Mouse (Mus musculus) hindbrain, embryonic 12.5 days (tissue): ENCODE data around the gene Vps13c. TPM values are rescaled to one million over a fixed set of nuclear protein-coding genes. Genes with fewer than 3 reads are reported as not detected.

Source experiments
- ATAC-seq: fragments of 200-750 bp; cut with Nextera tagmentation; 2 replicates; pipeline ENCODE4 v1.8.0; 2017; ENCODE audit warnings: moderate TSS enrichment; ENCODE audit not compliant: low FRiP score
- H3K27ac ChIP-seq: fragments of 300-500 bp; sonication (generic); 2 replicates; pipeline ENCODE4 v1.5.1; 2016; ENCODE audit warnings: mild to moderate bottlenecking
- H3K27me3 ChIP-seq: fragments of 300-500 bp; sonication (generic); 2 replicates; pipeline ENCODE4 v1.6.1; 2016; ENCODE audit warnings: mild to moderate bottlenecking
- H3K36me3 ChIP-seq: fragments of 300-500 bp; sonication (generic); 2 replicates; pipeline ENCODE4 v1.6.1; 2016; ENCODE audit warnings: mild to moderate bottlenecking
- H3K4me1 ChIP-seq: fragments of 300-500 bp; sonication (generic); 2 replicates; pipeline ENCODE4 v1.6.1; 2016
- H3K4me2 ChIP-seq: fragments of 300-500 bp; sonication (generic); replicated peaks from 2 replicates; pipeline ENCODE4 v1.6.1; 2016; ENCODE audit warnings: mild to moderate bottlenecking
- H3K4me3 ChIP-seq: fragments of 300-500 bp; sonication (generic); 2 replicates; pipeline ENCODE4 v1.5.1; 2016; ENCODE audit warnings: mild to moderate bottlenecking
- H3K9ac ChIP-seq: fragments of 300-500 bp; sonication (generic); 2 replicates; pipeline ENCODE4 v1.6.1; 2016; ENCODE audit warnings: mild to moderate bottlenecking, moderate library complexity
- H3K9me3 ChIP-seq: fragments of 300-500 bp; sonication (generic); replicated peaks from 2 replicates; pipeline ENCODE4 v1.6.1; 2016; ENCODE audit warnings: mild to moderate bottlenecking
- WGBS: fragments of 180-500 bp; shearing (Covaris S2); methylation state at CpG from one replicate; pipeline ENCODE4 v1.1.7; 2016; 5-methylcytosine and 5-hydroxymethylcytosine counted together
- polyA plus RNA-seq: library from polyadenylated mRNA; unstranded; fragments of >200 nt; fragmentation: Nextera tagmentation; extraction: Ambion mirVana; gene quantifications from 2 replicates; pipeline ENCODE4 v1.2.1, GENCODE M21; 2016

The Vps13c gene
- polyA plus RNA-seq, 1 experiment from 2014 or later: 9.1 TPM

DNA sequence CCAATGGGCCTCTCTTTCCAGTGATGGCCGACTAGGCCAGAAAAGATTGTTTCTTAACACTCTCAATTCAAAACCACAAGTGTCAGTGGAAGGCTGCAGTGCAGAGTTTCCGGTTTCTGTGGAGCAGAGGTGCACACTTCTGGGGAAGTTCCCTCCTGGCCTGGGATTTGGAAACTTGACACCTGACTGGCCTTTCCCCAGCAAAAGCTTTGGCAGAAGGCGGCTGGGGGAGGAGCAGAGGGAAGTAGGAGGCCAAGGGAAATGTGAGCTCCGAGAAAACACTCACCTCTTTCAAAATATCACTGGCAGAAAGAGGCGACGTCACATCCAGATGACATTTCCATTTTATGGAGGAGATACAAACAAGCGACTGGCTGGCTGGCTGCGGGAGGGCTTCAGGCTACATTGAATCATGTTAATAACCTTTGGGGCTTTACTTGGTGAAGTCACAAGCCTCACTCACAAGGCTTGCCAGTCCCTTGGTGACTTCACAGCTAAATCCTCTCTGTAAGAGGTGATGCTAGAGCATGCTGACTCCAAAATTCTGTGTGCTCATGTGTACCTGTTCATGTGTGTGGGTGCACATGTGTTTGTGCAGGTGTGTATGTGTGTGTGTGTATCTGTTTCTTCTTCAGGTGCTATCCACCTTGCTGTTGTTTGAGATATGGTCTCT lies 26.4 kb upstream of the Vps13c start:
- H3K9me3 ChIP-seq: no peaks in the 10 kb centered on the region
- 18% methylated on average over 8 of the region's 8 CpGs for WGBS
- no peak overlapping the region; the same call in 1 of the 2 replicates for H3K27ac ChIP-seq
- no peak overlapping the region for H3K4me3 ChIP-seq
- no peaks in the 10 kb centered on the region for H3K36me3 ChIP-seq
- no peak overlapping the region for H3K4me2 ChIP-seq
- H3K27me3 ChIP-seq: no peaks in the 10 kb centered on the region
- ATAC-seq: no peak
- H3K4me1 ChIP-seq: peaks cover 3% of the 10 kb centered on the region; the same call in 1 of the 2 replicates
- H3K9ac ChIP-seq: no peak overlapping the region

GRCm38 (mm10) chr9:67816172-67816928 lies 23.8 kb upstream of the Vps13c start:
- Histone ChIP-seq H3K9me3 (no peaks in the 10 kb centered on the region), H3K36me3 (no peaks in the 10 kb centered on the region), H3K27ac (no peak overlapping the region), H3K4me3 (no peak overlapping the region), H3K4me2 (no peak overlapping the region), H3K27me3 (no peaks in the 10 kb centered on the region), H3K9ac (no peak overlapping the region), H3K4me1 (peaks cover 3% of the 10 kb centered on the region; the same call in 1 of the 2 replicates)
- WGBS: 67% methylated on average over 2 of the region's 2 CpGs
- no peak for ATAC-seq

DNA sequence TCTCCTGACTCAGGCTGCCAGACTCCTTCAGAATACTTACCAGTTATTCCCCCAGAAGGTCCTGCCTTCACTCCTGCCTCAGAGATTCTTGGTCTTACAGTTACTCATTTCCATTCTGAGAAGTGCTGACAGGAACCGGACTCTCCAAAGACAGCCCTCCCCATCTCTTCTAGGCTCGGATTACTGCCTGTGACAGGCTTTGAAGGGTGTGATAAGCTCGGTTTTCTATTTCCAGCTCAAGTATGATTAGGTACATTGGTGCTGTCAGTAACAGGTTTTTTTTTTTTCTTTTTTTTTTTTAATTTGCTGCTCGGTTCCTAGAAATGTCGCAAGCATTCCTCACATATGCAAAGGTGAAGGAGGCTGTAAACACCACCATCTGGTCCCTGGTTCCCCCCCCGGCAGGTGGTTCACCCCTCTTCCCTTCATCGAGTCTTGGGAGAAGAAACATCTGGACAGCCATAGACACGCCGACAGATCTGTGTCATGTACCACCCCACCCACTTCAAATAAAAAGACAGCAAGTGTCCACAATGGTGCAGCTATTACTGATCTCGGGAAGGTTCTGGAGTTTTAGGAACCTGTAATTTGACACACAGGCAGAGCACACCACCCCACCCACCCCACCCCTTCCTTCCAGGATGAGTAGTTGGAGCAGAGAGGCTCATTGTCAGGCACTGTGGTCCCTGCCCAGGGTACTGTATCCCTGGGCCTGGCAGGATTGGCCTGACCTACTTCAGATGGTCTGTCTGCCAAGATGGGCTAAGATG lies 22.1 kb upstream of the Vps13c start:
- Histone ChIP-seq H3K9ac (no peak overlapping the region), H3K27ac (no peak overlapping the region), H3K4me2 (no peak overlapping the region), H3K36me3 (no peaks in the 10 kb centered on the region), H3K4me3 (no peak overlapping the region), H3K9me3 (no peaks in the 10 kb centered on the region), H3K27me3 (no peaks in the 10 kb centered on the region), H3K4me1 (peaks cover 3% of the 10 kb centered on the region; the same call in 1 of the 2 replicates)
- WGBS: 64% methylated on average over 10 of the region's 10 CpGs
- no peak for ATAC-seq

DNA sequence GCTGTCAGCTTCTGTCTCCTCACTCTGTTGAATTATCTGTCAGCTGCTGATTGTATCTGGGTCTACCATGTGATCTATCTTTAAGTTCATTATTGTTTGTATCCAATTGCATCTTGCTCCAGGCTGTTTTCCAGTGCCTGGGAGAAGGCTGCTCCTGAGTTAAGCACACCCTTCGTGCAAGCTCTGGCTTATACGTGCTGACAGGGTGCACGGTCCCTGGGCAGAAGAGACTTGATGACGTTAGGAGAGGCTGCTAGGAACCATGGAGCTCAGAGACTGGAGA lies 21.6 kb upstream of the Vps13c start:
- Histone ChIP-seq H3K4me2 (no peak overlapping the region), H3K9ac (no peak overlapping the region), H3K27me3 (no peaks in the 10 kb centered on the region), H3K4me1 (peaks cover 3% of the 10 kb centered on the region; the same call in 1 of the 2 replicates), H3K36me3 (no peaks in the 10 kb centered on the region), H3K27ac (no peak overlapping the region), H3K9me3 (no peaks in the 10 kb centered on the region), H3K4me3 (no peak overlapping the region)
- WGBS: 88% methylated on average over 4 of the region's 4 CpGs
- ATAC-seq: no peak

DNA sequence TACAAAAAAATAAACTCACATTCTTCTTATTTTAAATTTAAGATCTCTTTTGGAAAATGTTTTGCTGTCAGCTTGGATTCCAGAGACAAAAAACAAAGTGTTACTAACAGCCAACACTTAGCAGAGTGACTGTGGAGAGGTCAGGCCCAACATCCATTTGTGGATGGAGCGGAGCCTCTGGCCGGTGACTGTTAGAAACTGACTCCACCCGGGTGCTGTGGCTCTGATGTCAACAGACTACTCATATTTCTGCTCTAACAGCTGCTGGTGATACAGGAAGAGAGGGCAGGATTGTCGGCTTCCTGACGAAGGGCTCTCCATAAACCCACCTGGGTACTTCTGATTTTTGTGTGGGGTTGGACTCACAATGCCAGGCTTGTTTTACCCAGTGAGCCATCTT lies 17.1 kb upstream of the Vps13c start:
- 73% methylated on average over 5 of the region's 5 CpGs for WGBS
- no peak overlapping the region for H3K4me3 ChIP-seq
- no peak overlapping the region for H3K9ac ChIP-seq
- H3K9me3 ChIP-seq: no peaks in the 10 kb centered on the region
- H3K27ac ChIP-seq: no peak overlapping the region
- no peaks in the 10 kb centered on the region for H3K4me1 ChIP-seq
- H3K4me2 ChIP-seq: no peak overlapping the region
- H3K27me3 ChIP-seq: no peaks in the 10 kb centered on the region
- H3K36me3 ChIP-seq: no peaks in the 10 kb centered on the region
- no peak for ATAC-seq

- H3K36me3 ChIP-seq: no peaks in the 10 kb centered on the region
- 87% methylated on average over 7 of the region's 7 CpGs for WGBS
- no peak overlapping the region for H3K27ac ChIP-seq
- no peak for ATAC-seq
- no peaks in the 10 kb centered on the region for H3K9me3 ChIP-seq
- H3K9ac ChIP-seq: no peak overlapping the region
- H3K4me1 ChIP-seq: peaks cover 3% of the 10 kb centered on the region; the same call in 1 of the 2 replicates
- peaks cover 20% of the 10 kb centered on the region for H3K27me3 ChIP-seq
- H3K4me2 ChIP-seq: no peak overlapping the region
- H3K4me3 ChIP-seq: no peak overlapping the region
Measured at GRCm38 (mm10) chr9:67825527-67825926, 14.7 kb upstream of the Vps13c start.

GRCm38 (mm10) chr9:67828182-67828581 lies 12.0 kb upstream of the Vps13c start:
- no peaks in the 10 kb centered on the region for H3K9me3 ChIP-seq
- H3K27ac ChIP-seq: no peak overlapping the region
- peaks cover 47% of the 10 kb centered on the region for H3K27me3 ChIP-seq
- H3K4me1 ChIP-seq: peaks cover 18% of the 10 kb centered on the region
- H3K36me3 ChIP-seq: no peaks in the 10 kb centered on the region
- no peak overlapping the region for H3K4me2 ChIP-seq
- WGBS: 7% methylated on average over 3 of the region's 3 CpGs
- no peak overlapping the region for H3K9ac ChIP-seq
- ATAC-seq: no peak
- H3K4me3 ChIP-seq: no peak overlapping the region

GRCm38 (mm10) chr9:67830411-67831358 lies 9.5 kb upstream of the Vps13c start:
- Histone ChIP-seq H3K4me2 (peak overlapping the region; percentile 78), H3K9me3 (no peaks in the 10 kb centered on the region), H3K9ac (peak overlapping the region; percentile 58), H3K4me1 (peaks cover 18% of the 10 kb centered on the region), H3K27me3 (peaks cover 52% of the 10 kb centered on the region), H3K4me3 (peak overlapping the region; percentile 54), H3K36me3 (no peaks in the 10 kb centered on the region), H3K27ac (peak overlapping the region; percentile 30; the same call in 1 of the 2 replicates)
- ATAC-seq: peak; percentile 84
- 2% methylated on average over 67 of the region's 84 CpGs for WGBS

GRCm38 (mm10) chr9:67831359-67832045 lies 8.7 kb upstream of the Vps13c start:
- Histone ChIP-seq H3K27ac (no peak overlapping the region), H3K9me3 (no peaks in the 10 kb centered on the region), H3K4me3 (peak overlapping the region; percentile 54), H3K4me2 (peak overlapping the region; percentile 78), H3K4me1 (peaks cover 18% of the 10 kb centered on the region), H3K27me3 (peaks cover 52% of the 10 kb centered on the region), H3K9ac (peak overlapping the region; percentile 58), H3K36me3 (no peaks in the 10 kb centered on the region)
- ATAC-seq: peak; percentile 66
- 2% methylated on average over 55 of the region's 57 CpGs for WGBS

GRCm38 (mm10) chr9:67832046-67832605 lies 8.1 kb upstream of the Vps13c start, which contains the start of gene C2cd4a:
Gene C2cd4a (minus strand): TSS chr9:67832330.
- peak within 1 kb of the TSS; percentile 54 for H3K4me3 ChIP-seq
- ATAC-seq: no peak
- peak within 1 kb of the TSS; percentile 58 for H3K9ac ChIP-seq
- H3K36me3 ChIP-seq: no peaks in the 10 kb centered on the region
- peak within 1 kb of the TSS; percentile 78 for H3K4me2 ChIP-seq
- no peaks in the 10 kb centered on the region for H3K9me3 ChIP-seq
- no peak within 1 kb of the TSS for H3K27ac ChIP-seq
- WGBS: 4% methylated on average over 20 of the region's 20 CpGs
- peaks cover 18% of the 10 kb centered on the region for H3K4me1 ChIP-seq
- H3K27me3 ChIP-seq: peaks cover 52% of the 10 kb centered on the region

DNA sequence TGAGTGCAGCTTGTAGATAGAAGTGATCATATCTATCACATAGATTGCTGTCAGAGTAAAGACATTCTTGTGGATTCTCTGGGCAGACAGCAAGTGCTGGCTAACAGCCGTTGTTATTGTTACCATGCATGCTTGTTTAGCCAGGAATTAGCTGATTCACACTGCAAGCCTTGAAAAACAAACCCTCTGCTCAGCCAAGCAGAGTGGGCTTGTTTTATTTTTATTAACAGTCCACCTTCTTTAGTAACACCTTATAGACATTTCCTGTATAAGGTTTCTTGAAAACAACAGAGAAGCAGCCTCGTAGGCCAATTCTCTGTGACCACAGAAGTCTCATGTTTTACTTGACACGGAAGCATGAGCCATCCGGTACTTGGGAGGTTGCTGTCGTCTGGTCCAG lies 5.7 kb upstream of the Vps13c start:
- WGBS: 83% methylated on average over 5 of the region's 5 CpGs
- peaks cover 42% of the 10 kb centered on the region for H3K27me3 ChIP-seq
- no peak overlapping the region for H3K4me2 ChIP-seq
- H3K27ac ChIP-seq: no peak overlapping the region
- no peaks in the 10 kb centered on the region for H3K36me3 ChIP-seq
- ATAC-seq: no peak
- no peaks in the 10 kb centered on the region for H3K9me3 ChIP-seq
- H3K4me1 ChIP-seq: peaks cover 18% of the 10 kb centered on the region
- H3K9ac ChIP-seq: no peak overlapping the region
- H3K4me3 ChIP-seq: no peak overlapping the region
